Mouse (Mus musculus) heart, adult 8-10 months (tissue): ENCODE data around the gene Strbp. TPM values are rescaled to one million over a fixed set of nuclear protein-coding genes. Genes with fewer than 3 reads are reported as not detected.

ENCODE experiments used
- DNase-seq: peaks from one replicate; pipeline ENCODE4 v3.0.0; 2022; ENCODE audit warnings: low spot score
- total RNA-seq, 4 experiments: library from RNA; stranded (reverse); gene quantifications; 2 replicates each; pipeline ENCODE4 v1.2.4; 2022

The Strbp gene
- total RNA-seq = 10 to 100 TPM; 11.5 to 21.8 (median 16.1) TPM

GRCm38 (mm10) chr2:37703230-37703954, at the start of gene Strbp:
Strbp (minus strand) TSS chr2:37703859.
- peak; percentile 81 for DNase-seq

- DNase-seq = no peak
These were observed 47.5 kb upstream of the Strbp start for GRCm38 (mm10) chr2:37751114-37751513.

GRCm38 (mm10) chr2:37749323-37749722, 45.7 kb upstream of the Strbp start:
- DNase-seq = no peak

GRCm38 (mm10) chr2:37748442-37749066, 44.9 kb upstream of the Strbp start:
- DNase-seq = peak; percentile 60

- DNase-seq = peak; percentile 44
These were observed 44.2 kb upstream of the Strbp start for GRCm38 (mm10) chr2:37747909-37748308.

GRCm38 (mm10) chr2:37746293-37747049, 42.8 kb upstream of the Strbp start:
- no peak for DNase-seq

GRCm38 (mm10) chr2:37744773-37745395, 41.2 kb upstream of the Strbp start:
- no peak for DNase-seq

- DNase-seq = no peak
These were observed 38.3 kb upstream of the Strbp start for GRCm38 (mm10) chr2:37741806-37742554.

- no peak for DNase-seq
These were observed 32.1 kb upstream of the Strbp start for GRCm38 (mm10) chr2:37735807-37736188.

GRCm38 (mm10) chr2:37734979-37735806, 31.5 kb upstream of the Strbp start:
- DNase-seq = no peak

- DNase-seq = no peak
These were observed 27.7 kb upstream of the Strbp start for GRCm38 (mm10) chr2:37731241-37731801.

- DNase-seq = no peak
These were observed 20.6 kb upstream of the Strbp start for GRCm38 (mm10) chr2:37724231-37724630.

- DNase-seq = no peak
These were observed 19.9 kb upstream of the Strbp start for GRCm38 (mm10) chr2:37723501-37724090.

GRCm38 (mm10) chr2:37722674-37723465, 19.2 kb upstream of the Strbp start:
- no peak for DNase-seq

- DNase-seq = no peak
These were observed 12.6 kb upstream of the Strbp start for GRCm38 (mm10) chr2:37716266-37716665.

GRCm38 (mm10) chr2:37715364-37715763, 11.7 kb upstream of the Strbp start:
- no peak for DNase-seq

- DNase-seq = no peak
These were observed 9.4 kb upstream of the Strbp start for GRCm38 (mm10) chr2:37713100-37713499.

GRCm38 (mm10) chr2:37708835-37709234, 5.2 kb upstream of the Strbp start:
- no peak for DNase-seq
